Mouse (Mus musculus) kidney, adult 2 months (tissue): ENCODE measurements at regions not wholly inside any gene's neighbourhood (a gene's known extent, or its start where the extent isn't known, plus 50 kb on each side); places are given as distances from the start of the nearest gene placed in this dataset.

ENCODE experiments used
- CTCF ChIP-seq: fragments of 200-500 bp; conservative IDR thresholded peaks from 2 replicates; pipeline ENCODE4 v1.5.1; 2011; ENCODE audit warnings: low read depth, mild to moderate bottlenecking, control low read depth, low read length, moderate library complexity, mixed read lengths; ENCODE audit not compliant: insufficient read depth, insufficient read length
- POLR2A ChIP-seq: fragments of 200-500 bp; IDR thresholded peaks from one replicate; pipeline ENCODE4 v1.6.1; 2011; ENCODE audit warnings: low read depth, low read length, control low read depth

- TF ChIP-seq CTCF (no peak), POLR2A (no peak)
These were observed 389.7 kb downstream of the Nucb2 start for GRCm38 (mm10) chr7:116893846-116894245.
